Mouse (Mus musculus): ENCODE data around the gene Pbxip1. TPM values are rescaled to one million over a fixed set of nuclear protein-coding genes. Genes with fewer than 3 reads are reported as not detected.
A peak's percentile ranks its signal among the peaks of the same experiment; 100 is the strongest.

Gene Pbxip1
- total RNA-seq, 2 experiments from 2014 or later = 202 to 227 TPM

DNA sequence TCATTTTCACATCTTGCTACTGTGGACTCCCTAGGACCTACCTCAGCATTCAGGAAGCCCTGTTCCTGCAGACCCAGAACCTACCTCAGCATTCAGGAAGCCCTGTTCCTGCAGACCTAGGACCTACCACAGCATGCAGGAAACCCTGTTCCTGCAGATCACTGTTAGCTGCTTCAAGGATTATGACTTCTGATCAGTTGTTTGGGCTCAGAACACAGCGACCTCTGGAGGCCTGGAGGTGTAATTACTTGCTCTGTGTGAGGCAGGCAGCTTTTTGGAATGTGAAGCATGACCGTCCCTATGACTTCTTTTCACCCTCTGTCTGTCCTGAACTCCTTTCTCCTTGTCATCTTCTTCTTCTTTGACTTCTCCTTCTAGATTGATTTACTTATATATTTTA lies 45.0 kb downstream of the Pbxip1 start:
- H3K4me3 ChIP-seq = no peak overlapping the region
- no peak overlapping the region for H3K27ac ChIP-seq
- peak; percentile 61 for TF ChIP-seq CTCF (IDR thresholded peaks at IDR 0.05)
- intact Hi-C loops (cut with DNase I) = no loop called here
- peak; percentile 20 for DNase-seq

DNA sequence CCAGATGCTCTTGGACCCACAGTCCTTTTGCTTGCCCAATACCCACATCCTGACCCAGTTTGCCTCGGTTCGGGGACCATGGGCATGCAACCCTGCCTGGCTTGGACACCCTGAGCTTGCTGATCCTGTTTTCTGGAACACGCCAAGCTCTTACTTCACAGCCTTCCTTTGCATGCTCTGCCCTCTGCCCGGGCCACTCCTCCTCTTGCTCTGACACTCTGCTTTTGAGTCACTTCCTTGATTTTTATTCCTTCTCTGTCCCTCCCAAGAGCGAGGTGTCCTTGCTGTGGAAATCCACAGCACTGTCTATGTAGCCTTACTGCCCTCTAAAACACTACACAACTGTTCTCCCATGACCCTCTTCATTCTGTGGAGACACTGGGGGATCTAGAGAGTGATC lies 45.7 kb downstream of the Pbxip1 start:
- intact Hi-C loops (cut with DNase I) = no loop called here
- no peak overlapping the region for H3K4me3 ChIP-seq
- no peak for TF ChIP-seq CTCF (IDR thresholded peaks at IDR 0.05)
- no peak overlapping the region for H3K27ac ChIP-seq
- peak; percentile 16 for DNase-seq

DNA sequence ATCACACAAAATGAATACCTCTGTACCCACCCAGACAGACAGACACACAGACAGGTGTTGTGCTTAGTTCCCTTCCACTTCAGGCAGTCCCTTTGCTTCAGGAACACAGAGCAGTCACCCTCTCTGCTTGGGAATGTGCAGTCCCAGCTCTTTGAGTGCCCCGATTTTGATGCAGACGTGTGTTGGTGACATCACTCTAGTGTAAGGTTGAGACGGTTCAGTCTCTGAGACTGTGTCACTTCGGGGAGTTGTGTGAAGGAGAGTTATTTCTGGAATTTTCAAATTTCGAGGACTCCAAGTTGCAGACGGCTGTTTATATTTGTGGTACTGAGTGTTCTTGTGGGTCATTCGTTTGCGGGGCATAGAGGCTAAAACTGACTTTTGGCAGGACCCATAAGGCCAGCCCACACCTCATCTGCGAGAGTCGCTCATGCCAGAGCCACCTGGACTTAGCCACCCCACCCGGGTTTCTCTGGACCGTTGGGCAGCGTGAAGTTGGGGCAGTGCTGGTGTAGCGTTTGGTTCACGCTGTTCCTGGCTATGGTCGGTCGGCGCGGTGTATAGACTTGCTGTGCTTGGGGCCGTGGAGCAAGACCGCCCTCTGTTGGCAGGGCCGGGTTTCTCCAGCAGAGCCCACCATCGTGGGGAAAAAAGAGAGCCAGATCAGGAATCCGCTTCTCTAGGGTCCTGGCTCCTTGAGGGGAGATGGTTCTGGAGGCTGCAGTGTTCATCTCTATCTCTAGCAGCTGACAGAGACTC lies 48.4 kb downstream of the Pbxip1 start:
- peak; percentile 100 for TF ChIP-seq CTCF (IDR thresholded peaks at IDR 0.05)
- DNase-seq = peak; percentile 90
- H3K27ac ChIP-seq = no peak overlapping the region
- H3K4me3 ChIP-seq = peak overlapping the region; percentile 62
- intact Hi-C loops (cut with DNase I) = loop anchor here (1.0 to 5.0 kb wide), 5 partner anchors 33 to 168 kb away; partner anchors contain the start of gene Pmvk

DNA sequence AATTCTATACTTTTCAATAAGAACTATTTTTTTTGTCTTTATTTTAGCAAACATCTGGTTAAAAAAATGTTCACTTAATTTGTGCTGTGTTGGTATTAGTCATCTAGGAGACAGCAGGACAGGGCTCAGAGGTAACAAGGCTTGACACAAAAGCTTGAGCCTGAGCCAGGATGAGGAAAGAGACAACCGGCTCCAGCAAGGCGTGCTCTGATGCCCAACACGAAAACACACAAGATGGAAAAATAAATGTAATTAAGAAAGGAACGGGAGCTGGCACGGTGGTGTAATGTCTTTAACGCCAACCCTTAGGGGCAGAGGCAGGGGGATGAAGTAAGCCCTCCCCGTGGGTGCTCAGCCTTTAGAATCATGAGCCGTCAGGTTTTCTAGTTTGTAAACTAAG lies 49.6 kb downstream of the Pbxip1 start:
- no peak for TF ChIP-seq CTCF (IDR thresholded peaks at IDR 0.05)
- no peak overlapping the region for H3K4me3 ChIP-seq
- no peak overlapping the region for H3K27ac ChIP-seq
- intact Hi-C loops (cut with DNase I) = loop anchor here (5.0 kb wide), 2 partner anchors 34 to 89 kb away; partner anchors contain the start of gene Pmvk
- no peak for DNase-seq

DNA sequence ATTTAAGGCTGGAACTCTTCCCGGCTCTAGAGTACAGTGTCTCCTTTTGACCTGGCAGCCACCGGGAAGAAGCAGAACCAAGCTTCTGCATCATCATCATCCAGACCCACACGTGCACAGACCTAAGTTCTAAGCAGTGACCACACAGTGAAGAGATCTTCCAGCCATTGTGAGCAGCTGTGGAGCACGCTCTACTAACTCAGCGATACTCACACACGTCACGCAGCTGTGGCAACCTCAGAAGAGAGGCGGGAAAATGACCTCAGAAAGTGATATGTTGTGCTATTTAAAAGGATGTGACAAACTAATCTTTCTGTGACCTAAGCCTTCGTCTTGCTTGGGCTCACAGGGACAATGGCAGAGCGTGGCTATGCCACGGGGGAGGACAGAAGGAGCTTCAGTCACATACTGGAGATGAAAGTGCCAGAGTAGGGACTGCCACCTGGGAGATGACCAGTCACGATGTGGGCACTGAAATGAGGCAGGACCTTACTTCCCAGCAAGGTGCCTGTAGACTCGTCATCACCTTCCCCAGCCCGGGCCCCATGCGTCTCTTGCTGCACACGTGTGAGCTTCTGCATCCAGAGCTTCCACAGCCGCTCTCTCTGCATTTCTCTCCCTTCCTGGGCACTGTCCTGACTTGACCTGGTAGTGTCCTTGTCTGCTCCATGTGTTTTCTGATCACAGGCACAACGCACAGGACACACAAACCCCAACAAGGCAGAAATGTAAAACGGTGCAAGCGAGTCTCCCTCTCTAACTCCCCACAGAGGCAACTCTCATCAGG lies 50.6 kb downstream of the Pbxip1 start:
- Histone ChIP-seq H3K4me3 (peak overlapping the region; percentile 33), H3K27ac (peak overlapping the region; percentile 12; the same call in 1 of the 2 replicates)
- no peak for DNase-seq
- no peak for TF ChIP-seq CTCF (IDR thresholded peaks at IDR 0.05)
- intact Hi-C loops (cut with DNase I) = loop anchor here (5.0 kb wide), 2 partner anchors 35 to 90 kb away; partner anchors contain the start of gene Pmvk

DNA sequence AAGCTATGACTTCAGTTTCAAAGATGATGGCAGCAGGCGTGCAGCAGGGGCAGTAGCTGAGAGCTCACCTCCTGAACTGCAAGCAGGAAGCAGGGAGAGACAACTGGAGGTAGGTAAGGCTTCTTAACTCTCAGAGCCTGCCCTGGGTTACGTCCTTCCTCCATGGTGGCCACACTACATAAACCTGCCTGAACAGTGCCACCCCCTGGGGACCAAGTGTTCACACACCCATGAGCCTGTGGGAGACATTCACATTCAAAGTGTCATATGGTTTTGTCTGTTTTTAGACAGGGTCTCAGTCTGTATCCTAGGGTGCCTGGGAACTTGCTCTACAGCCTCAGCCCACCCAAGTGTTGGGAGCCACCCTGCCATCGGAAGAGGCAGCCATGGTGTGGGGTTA lies 54.3 kb downstream of the Pbxip1 start:
- Histone ChIP-seq H3K4me3 (no peak overlapping the region), H3K27ac (no peak overlapping the region)
- no peak for TF ChIP-seq CTCF (IDR thresholded peaks at IDR 0.05)
- no peak for DNase-seq
- intact Hi-C loops (cut with DNase I) = no loop called here

DNA sequence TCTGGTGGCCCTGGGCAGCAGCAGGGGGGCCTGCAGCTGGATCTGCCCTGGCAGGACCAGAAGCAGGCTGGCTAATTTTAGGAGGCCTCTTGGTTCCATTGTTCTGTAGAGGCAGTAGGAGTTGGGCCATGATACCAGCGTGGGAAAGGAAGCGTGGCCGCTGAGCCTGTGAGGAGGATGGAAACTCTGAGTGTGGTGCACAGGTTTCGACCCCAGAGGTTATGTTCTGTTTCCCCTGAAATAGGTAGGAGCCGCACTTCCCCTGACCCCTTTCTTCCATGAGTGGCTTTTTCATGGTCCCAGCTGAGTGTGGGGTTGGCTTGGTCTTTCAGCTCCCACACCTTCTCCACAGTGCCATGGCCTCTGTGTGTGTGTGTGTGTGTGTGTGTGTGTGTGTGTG lies 55.1 kb downstream of the Pbxip1 start:
- intact Hi-C loops (cut with DNase I) = no loop called here
- no peak overlapping the region for H3K4me3 ChIP-seq
- DNase-seq = no peak
- H3K27ac ChIP-seq = no peak overlapping the region
- no peak for TF ChIP-seq CTCF (IDR thresholded peaks at IDR 0.05)

DNA sequence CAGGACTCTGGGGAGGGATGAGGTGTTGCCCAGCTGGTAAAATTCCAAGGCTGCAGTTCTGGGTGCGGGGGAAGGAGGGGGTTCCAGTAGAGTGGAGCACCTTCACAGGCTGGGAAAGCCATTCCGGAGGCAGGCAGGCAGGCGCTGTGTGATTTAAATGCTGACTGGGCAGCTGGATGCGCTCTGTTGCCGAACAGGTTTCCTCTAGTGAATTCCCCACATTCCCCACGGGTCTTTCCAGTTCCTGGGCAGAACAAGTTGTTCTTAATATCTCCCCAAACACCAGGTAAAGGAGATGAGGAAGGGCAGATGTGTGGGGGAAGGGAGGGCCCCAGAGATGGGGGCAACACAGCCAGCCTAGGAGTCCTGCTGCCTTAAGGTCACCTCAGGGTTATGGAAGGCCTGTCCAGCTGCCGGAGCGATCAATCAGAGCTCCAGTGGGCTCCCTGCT lies 56.2 kb downstream of the Pbxip1 start:
- intact Hi-C loops (cut with DNase I) = no loop called here
- H3K4me3 ChIP-seq = no peak overlapping the region
- H3K27ac ChIP-seq = no peak overlapping the region
- no peak for TF ChIP-seq CTCF (IDR thresholded peaks at IDR 0.05)
- no peak for DNase-seq

DNA sequence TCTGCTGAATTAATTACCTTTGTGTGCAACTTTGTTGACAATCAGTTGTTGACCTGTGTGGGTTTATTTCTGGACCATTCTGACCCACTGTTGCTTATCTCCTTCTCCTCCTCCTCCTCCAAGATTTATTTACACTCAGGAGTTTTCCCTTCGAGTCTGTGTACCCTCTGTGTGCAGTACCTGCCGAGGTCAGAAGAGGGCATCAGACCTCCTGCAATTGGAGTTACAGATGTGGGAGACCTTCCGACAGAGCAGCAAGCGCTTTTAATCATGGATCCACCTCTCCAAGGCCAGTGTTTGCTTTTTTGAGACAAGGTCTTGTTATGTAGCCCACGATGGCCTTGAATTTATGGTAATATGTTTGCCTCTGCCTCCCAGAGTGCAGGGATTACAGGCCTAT lies 58.1 kb downstream of the Pbxip1 start:
- intact Hi-C loops (cut with DNase I) = no loop called here
- TF ChIP-seq CTCF (IDR thresholded peaks at IDR 0.05) = no peak; the same call in 1 of the 2 replicates
- no peak overlapping the region for H3K4me3 ChIP-seq
- no peak for DNase-seq
- no peak overlapping the region for H3K27ac ChIP-seq

DNA sequence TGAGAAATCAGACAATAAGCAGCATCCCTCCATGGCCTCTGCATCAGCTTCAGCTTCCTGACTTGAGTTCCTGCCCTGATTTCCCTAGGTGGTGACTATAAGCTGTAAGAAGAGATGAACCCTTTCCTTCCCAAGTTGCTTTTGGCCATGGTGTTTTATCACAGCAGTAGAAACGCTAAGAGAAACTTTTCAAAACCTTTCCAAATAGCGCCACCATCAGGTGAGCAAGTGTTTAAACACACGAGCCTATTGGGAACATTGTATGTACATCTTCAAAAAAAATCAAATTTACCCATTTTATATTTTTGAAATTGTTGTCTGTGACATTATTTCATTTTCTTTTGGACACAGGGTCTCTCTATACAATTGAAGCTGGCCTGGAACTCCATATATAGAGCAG lies 59.9 kb downstream of the Pbxip1 start:
- Histone ChIP-seq H3K4me3 (no peak overlapping the region), H3K27ac (no peak overlapping the region)
- no peak for DNase-seq
- intact Hi-C loops (cut with DNase I) = no loop called here
- no peak for TF ChIP-seq CTCF (IDR thresholded peaks at IDR 0.05)

DNA sequence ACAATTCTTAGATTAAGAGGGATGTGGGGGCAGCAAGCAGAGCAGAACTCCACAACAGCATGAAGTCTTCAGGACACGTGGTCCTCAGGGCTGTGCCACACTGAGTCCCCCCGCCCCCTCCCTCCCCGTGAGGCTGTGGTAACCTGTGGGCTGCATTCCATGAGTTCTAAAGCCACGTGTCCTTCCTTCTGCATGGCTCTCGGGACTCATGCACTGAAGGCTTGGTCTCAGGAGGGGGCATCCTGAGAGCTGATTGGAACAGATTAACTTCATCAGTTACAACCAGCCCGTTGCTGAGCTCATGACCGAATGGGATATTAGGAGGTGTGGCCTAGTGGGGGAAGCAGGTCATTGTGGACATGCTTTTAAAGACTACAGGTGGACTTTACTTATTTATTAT lies 63.2 kb downstream of the Pbxip1 start:
- DNase-seq = no peak
- no peak for TF ChIP-seq CTCF (IDR thresholded peaks at IDR 0.05)
- intact Hi-C loops (cut with DNase I) = no loop called here
- Histone ChIP-seq H3K27ac (no peak overlapping the region), H3K4me3 (no peak overlapping the region)

Other genes starting within 250 kb of the Pbxip1 start
- 10 to 100 TPM; 17.4 to 19.7 TPM for gene Gba, start 233.8 kb upstream of the Pbxip1 start, total RNA-seq (2021)
- 10 to 100 TPM in 1 of 2 experiments, 1 to 10 TPM in 1; 6.4 to 10.2 TPM for gene Thbs3, start 221.5 kb upstream of the Pbxip1 start, total RNA-seq (2021)
- 10 to 100 TPM; 40.7 to 51.4 TPM for gene Mtx1, start 209.6 kb upstream of the Pbxip1 start, total RNA-seq (2021)
- gene Muc1, start 207.6 kb upstream of the Pbxip1 start, total RNA-seq (2021) = under 1 TPM; 0.13 to 0.22 TPM
- 10 to 100 TPM; 62.9 to 79.7 TPM for gene Krtcap2, start 190.7 kb upstream of the Pbxip1 start, total RNA-seq (2021)
- gene Trim46, start 190.4 kb upstream of the Pbxip1 start, total RNA-seq (2021) = under 1 TPM; 0.18 to 0.50 TPM
- gene Dpm3, start 177.3 kb upstream of the Pbxip1 start, total RNA-seq (2021) = 10 to 100 TPM; 16.4 to 26.9 TPM
- gene Slc50a1, start 166.1 kb upstream of the Pbxip1 start, total RNA-seq (2021) = 1 to 10 TPM; 8.9 to 9.7 TPM
- gene Efna1, start 155.6 kb upstream of the Pbxip1 start, total RNA-seq (2021) = 10 to 100 TPM in 1 of 2 experiments, 1 to 10 TPM in 1; 7.9 to 13.1 TPM
- gene Efna3, start 113.7 kb upstream of the Pbxip1 start, total RNA-seq (2021) = not detected
- gene Efna4, start 98.7 kb upstream of the Pbxip1 start, total RNA-seq (2021) = under 1 TPM; 0.15 to 0.20 TPM
- gene Adam15, start 86.7 kb upstream of the Pbxip1 start, total RNA-seq (2021) = 10 to 100 TPM; 21.7 to 30.5 TPM
- gene Dcst2, start 74.7 kb upstream of the Pbxip1 start, total RNA-seq (2021) = not detected
- not detected for gene Dcst1, start 71.5 kb upstream of the Pbxip1 start, total RNA-seq (2021)
- 10 to 100 TPM; 22.8 to 33.3 TPM for gene Zbtb7b, start 41.9 kb upstream of the Pbxip1 start, total RNA-seq (2021)
- 1 to 10 TPM in 1 of 2 experiments, under 1 TPM in 1; 0.41 to 2.1 TPM for gene Lenep, start 33.9 kb upstream of the Pbxip1 start, total RNA-seq (2021)
- gene Flad1, start 24.8 kb upstream of the Pbxip1 start, total RNA-seq (2021) = 10 to 100 TPM; 40.8 to 56.4 TPM
- 1 to 10 TPM; 1.8 to 2.5 TPM for gene Cks1b, start 18.3 kb upstream of the Pbxip1 start, total RNA-seq (2021)
- gene Shc1, start 18.3 kb upstream of the Pbxip1 start, total RNA-seq (2021) = 10 to 100 TPM; 15.0 to 17.2 TPM
- 10 to 100 TPM in 1 of 2 experiments, 1 to 10 TPM in 1; 9.5 to 10.1 TPM for gene Pygo2, start 6.5 kb upstream of the Pbxip1 start, total RNA-seq (2021)
- gene Pmvk, start 17.8 kb downstream of the Pbxip1 start, total RNA-seq (2021) = 10 to 100 TPM in 1 of 2 experiments, 1 to 10 TPM in 1; 6.3 to 11.1 TPM
- 1 to 10 TPM; 1.4 to 4.1 TPM for gene Kcnn3, start 83.5 kb downstream of the Pbxip1 start, total RNA-seq (2021)

Data from gastrocnemius, adult 2 months (tissue).